Mouse (Mus musculus): ENCODE data around the gene Pdrg1. TPM values are rescaled to one million over a fixed set of nuclear protein-coding genes. Genes with fewer than 3 reads are reported as not detected.

Gene Pdrg1
- 100 to 1,000 TPM; 207 to 252 (median 221) TPM for total RNA-seq (2022)

GRCm38 (mm10) chr2:153014758-153015593, at the start of gene Pdrg1:
Gene Pdrg1 (minus strand): TSS chr2:153015427.
- DNase-seq = peak; percentile 92

DNA sequence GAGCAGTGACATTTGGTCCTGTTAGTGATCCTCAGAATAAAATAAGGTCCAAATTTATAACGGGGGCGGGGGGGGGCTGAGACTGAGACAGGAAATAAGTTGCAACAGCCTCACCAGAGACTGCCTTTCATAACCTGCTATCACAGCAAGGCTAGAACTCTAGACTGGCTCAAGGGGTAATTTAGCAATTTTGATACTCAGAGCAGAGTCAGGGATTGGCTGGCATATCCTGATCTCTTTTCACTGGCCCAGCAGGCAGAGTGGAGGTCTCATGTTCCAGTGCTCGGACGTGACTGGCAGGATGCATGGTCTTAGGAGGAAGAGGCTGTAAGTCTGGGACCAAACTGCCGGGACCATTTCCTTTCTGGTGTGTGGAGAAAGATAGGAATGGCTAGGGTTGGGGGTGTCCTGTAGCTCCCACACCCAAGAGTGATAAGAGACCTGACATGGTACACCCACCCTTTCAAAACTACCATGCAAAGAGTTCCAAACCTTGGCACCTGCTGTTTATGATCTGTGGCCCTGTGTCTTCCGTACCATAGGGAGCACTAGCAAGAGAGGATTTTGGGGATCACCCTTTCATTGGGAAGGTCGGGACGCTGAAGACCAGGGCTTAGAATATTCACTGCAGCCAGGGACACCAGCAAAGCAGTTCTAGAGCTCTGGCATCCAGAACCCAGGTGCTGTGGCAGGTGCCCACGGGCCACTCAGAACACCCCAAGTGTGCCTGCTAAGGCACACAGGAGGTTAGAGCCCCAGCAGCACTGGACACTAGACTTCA, 49.2 kb upstream of the Pdrg1 start:
- no peak for DNase-seq

- DNase-seq = no peak
These were observed 48.2 kb upstream of the Pdrg1 start for GRCm38 (mm10) chr2:153063394-153063793.

DNA sequence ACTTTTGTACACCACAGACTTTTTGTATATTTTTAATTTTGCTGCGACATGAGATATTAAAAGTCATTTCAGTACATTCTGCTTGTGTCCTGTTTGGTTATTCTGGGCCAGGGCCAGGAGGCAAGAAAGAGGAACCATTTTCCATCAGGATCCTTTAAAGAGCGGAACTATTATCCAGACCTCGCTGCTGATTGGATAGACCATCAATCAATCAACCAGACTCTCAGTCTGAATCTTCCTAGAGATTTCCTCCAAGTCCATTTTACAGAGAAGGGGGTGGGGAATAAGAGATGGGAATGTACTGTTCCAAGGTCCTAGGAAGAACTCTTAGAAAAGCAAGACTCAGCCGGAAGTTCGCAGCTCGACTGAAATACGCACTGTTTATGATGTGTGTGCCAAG, 45.0 kb upstream of the Pdrg1 start:
- DNase-seq = no peak

- no peak for DNase-seq
These were observed 43.1 kb upstream of the Pdrg1 start for GRCm38 (mm10) chr2:153058365-153058764.

DNA sequence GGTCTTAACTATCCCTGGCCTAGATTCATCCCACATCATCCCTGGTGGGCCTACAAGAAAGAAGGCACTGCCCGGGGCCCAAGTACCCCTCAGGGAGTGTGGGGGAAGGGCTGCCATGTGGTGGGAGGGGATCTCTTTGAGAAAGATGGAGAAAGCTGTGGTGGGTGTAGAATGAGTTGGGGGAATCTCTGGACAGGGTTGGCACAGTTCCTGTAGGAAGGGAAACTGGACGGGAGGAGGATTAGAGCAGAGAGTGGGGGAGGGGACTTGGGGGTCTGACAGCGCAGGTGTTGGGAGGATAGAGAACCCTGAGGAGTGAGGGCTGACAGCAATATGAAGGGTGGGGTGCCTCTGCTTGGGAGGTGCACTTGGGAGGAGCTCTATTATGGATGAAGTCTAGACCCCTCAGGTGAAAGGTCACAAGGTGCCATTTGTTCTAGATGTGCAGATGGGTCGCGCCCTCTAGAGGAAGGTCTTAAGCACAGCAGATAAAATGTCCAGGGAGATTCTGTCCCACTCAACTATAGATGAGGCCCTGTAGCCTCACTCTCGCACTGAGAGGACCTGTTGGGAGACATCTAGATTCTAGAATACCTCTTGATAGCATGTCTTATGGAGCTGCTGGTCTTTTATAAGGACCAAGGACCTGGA, 40.2 kb upstream of the Pdrg1 start:
- DNase-seq = no peak

DNA sequence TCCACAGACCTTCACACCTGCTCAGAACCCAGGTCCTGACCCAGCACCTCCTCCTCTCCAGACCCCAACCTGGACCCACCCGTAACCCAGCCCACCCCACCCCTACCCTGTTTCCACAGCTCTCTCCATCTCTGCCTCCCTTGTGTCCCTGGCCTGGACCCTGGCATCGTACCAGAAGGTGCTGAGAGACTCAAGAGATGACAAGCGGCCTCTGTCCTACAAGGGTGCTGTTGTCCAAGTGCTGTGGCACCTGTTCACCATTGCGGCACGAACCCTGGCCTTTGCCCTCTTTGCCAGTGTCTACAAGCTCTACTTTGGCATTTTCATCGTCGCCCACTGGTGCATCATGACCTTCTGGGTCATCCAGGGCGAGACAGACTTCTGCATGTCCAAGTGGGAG, 38.7 kb upstream of the Pdrg1 start:
- DNase-seq = no peak

- no peak for DNase-seq
These were observed 37.6 kb upstream of the Pdrg1 start for GRCm38 (mm10) chr2:153052700-153053351.

DNA sequence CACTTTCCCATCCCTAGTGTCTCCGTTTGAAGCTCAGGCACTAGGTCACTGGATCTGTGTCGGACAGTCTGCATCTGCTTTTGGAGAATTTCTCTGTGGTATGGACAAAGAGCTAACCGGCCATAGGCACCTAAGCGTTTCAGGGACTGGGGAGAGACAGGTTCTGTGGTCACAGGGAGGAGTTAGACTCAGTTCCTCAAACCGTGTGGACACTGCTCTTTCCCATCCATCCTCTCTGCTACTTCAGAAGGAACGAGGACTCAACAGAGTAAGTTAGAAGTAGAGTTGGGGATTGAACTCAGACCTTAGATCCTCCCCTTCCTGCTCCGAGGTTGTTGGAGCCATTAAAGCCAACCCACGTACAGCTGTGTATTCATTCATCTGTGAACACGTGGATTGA, 36.3 kb upstream of the Pdrg1 start:
- DNase-seq = no peak

- DNase-seq = no peak
These were observed 35.9 kb upstream of the Pdrg1 start for GRCm38 (mm10) chr2:153051095-153051494.

- DNase-seq = no peak
These were observed 34.8 kb upstream of the Pdrg1 start for GRCm38 (mm10) chr2:153049997-153050358.

GRCm38 (mm10) chr2:153049288-153049996, 34.2 kb upstream of the Pdrg1 start:
- no peak for DNase-seq

- no peak for DNase-seq
These were observed 32.7 kb upstream of the Pdrg1 start for GRCm38 (mm10) chr2:153047828-153048465.

DNA sequence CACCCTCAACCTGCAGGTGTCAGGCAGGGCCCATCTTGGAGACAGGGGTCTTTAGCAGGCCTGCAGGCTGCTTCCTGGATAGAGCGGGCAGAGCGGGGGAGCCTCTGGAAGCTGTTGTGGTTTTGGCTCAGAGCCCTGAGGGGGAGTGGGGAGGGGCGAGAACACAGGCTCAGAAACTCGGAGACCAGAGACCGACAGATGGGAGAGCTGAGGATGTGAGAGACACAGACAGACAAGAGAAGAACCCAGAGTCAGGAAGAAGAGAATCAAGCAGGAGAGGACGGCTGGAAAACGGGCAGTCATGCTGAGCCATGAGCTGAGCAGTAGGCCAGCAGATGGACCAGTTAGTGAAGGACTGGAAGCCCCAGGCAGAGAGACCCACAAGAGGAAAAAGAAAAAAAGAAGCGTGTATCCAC, 30.7 kb upstream of the Pdrg1 start:
- no peak for DNase-seq

- no peak for DNase-seq
These were observed 28.7 kb upstream of the Pdrg1 start for GRCm38 (mm10) chr2:153043886-153044285.

DNA sequence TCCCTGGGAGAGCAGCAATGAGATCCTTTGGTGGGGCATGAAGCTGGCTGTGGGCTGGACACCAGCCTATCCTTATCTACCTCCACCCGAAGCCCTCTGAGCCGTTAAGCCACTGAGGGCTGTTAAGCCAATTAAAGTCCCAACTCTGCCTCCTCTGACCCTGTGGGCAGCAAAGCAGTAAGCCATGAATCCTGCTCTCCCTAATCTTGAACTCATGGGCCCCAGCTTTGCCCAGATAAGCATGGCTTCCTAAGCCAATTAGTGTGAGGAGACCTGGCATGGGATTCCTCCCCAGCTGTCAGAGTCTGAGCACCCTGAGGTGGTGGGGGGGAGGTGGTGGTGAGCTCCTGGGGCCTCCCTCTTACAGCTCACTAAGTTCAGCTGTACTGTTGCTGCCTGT, 21.5 kb upstream of the Pdrg1 start:
- no peak for DNase-seq

GRCm38 (mm10) chr2:153033545-153034230, 18.5 kb upstream of the Pdrg1 start:
- DNase-seq = no peak

DNA sequence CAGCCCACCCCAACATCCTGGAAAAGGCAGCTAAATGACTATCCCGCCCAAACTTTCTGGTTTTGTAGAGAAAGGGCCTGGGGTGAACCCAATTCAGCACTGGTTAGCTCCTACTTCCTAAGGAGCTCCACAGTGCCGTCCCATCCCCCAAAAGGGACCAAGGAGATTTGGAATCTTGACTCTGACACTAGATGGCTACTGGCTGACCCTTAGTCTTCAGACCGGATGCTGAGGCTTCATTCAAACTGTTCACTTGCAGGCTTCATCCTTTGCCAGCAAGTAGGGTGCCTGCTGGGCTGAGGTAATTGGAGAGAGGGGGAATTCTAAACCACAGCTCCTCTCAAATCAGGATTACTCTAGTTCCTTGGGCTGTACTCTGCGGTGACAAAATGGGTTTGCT, 17.7 kb upstream of the Pdrg1 start:
- no peak for DNase-seq

DNA sequence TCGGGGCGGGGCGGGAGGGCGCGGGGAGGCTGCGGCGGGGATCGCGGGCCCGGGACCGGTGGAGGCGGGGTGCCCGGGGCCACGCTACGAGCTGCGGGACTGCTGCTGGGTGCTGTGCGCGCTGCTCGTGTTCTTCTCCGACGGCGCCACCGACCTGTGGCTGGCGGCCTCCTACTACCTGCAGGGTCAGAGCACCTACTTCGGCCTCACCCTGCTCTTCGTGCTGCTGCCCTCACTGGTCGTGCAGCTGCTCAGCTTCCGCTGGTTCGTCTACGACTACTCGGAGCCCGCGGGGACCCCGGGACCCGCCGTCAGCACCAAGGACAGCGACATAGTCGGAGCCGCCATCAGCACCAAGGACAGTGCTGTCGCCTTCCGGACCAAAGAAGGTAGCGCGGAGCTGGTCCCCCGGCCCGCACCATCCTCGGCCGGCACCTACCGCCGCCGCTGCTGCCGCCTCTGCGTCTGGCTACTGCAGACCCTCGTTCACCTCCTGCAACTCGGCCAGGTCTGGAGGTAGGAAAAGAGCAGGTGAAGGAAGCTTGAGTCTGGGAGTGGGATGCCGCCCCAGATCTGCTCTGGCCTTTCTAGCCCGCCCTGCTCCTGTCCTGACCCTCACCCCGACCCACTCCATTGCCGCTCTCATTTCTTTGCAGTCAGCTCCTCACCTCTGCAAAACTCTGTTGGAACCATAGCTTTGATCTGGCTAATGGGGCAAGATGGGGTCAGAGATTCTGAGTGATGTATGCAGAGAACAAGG, 17.0 kb upstream of the Pdrg1 start:
- DNase-seq = peak; percentile 29

Data from adrenal gland, adult 8-10 months (tissue).